Mouse (Mus musculus): Measurements from ENCODE around the gene Stk32b.

Stk32b gene

DNA sequence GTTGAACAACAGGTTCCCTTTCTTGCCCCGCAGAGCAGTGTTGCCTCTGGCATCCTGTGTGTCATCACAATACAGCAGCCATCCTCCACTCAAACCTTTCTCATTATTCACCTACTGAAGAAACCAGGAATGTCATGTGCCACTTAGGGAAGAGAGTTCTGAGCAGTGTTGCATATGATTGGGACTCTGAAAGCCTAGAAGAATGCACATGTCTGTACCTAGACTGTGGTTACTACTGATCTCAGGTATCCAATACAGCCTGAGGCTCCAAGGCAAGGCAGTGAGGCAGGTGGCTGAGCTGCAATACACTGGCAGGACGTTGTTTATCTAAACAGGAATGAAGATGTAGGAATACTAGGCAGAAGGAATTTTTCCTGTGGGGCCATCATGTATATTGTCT is 204.5 kb downstream of the Stk32b start:
- DNase-seq (ENCODE audit: low read depth) = no peak

GRCm38 (mm10) chr5:37506880-37507519 is 210.0 kb downstream of the Stk32b start:
- no peak for DNase-seq (ENCODE audit: low read depth)

GRCm38 (mm10) chr5:37494984-37495476 is 221.9 kb downstream of the Stk32b start:
- no peak for DNase-seq (ENCODE audit: low read depth)

DNA sequence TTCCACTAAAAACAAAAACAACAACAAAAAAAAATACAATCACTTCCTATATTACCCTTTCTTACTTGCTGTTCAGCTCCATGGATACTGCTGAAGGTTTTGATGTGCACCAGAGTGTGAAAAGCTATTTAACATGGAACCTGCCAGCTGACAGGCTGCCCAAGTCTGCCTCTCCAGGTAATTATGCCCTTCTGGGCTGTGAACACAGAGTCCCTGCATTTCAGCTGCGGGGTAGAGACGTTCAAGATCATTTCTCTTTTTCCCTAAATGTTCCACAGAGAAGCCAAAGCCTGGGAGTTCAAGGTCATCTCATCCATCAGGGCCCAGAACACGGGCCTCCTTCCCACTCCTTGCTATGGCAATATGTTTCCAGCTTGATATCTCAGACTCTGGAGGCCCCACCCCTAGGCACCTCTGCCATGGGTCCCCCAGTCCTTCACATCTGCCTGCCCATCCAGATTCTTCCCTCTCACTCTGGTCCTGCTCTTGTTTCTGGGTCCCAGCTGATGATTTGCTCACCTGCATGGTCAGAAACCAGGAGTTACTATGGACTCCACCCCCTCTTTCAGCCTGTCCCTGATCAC is 244.9 kb downstream of the Stk32b start:
- no peak for DNase-seq (ENCODE audit: low read depth)

DNA sequence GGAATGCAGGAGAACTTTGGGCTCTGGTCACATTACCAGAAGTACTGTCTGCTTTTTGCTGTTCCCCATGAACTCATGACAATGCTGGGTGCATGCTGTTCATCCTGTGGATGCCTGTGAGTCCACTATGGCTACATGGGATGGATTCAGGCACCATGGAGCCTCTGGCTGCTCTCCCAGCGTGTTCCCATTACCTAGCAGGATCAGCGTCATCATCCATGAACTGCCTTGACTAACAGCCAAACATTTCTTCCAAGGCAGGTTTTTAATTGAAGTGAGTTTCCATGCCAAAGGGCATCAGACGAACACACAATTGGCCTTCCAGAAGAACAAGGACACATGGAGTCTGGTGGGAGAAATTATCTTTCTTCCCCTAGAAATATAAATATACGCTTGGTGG is 245.4 kb downstream of the Stk32b start:
- no peak for DNase-seq (ENCODE audit: low read depth)

- DNase-seq (ENCODE audit: low read depth) = no peak
These were observed 247.9 kb downstream of the Stk32b start for GRCm38 (mm10) chr5:37469031-37469430.

- no peak for DNase-seq (ENCODE audit: low read depth)
These were observed 249.3 kb downstream of the Stk32b start for GRCm38 (mm10) chr5:37467646-37468045.

- DNase-seq (ENCODE audit: low read depth) = no peak
These were observed 251.5 kb downstream of the Stk32b start for GRCm38 (mm10) chr5:37465461-37465860.

DNA sequence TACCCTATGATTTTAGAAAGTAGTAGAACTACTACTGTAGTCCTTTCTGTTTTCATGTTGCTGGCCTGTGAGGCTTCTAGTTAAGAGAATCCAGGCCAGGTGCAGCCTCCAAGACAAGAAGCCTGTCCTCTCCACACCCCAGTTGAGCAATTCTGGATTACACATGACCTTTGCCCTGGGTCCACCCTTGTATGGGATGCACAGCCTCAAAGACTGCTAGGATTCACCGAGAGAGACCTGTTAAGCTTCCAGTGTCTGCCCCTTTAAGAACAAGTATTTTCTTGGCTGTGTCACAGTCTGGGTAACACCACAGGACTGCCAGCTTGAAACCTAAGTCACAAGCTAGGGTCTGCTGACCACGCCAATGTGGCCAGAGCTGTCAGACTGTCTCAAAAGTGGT is 258.7 kb downstream of the Stk32b start:
- no peak for DNase-seq (ENCODE audit: low read depth)

DNA sequence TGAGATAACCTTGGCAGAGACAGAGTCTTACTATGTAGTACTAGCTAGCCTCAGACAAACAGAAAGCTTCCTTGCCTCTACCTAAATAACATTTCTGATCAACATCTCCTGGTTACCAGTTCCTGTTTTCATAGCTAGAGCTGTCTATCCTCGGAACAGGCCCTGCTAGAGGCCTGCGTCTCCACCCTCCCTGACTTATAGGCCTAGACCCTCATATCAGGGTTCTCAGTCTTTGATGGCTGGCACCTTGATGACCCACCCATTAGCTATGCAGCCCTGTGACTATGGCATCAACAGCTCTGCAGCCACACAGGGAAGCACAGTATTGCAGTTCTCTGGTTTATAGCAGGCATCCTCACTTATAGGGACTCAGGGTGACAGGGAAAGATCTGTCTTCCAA is 259.1 kb downstream of the Stk32b start:
- no peak for DNase-seq (ENCODE audit: low read depth)

- DNase-seq (ENCODE audit: low read depth) = no peak
These were observed 259.8 kb downstream of the Stk32b start for GRCm38 (mm10) chr5:37457191-37457590.

DNA sequence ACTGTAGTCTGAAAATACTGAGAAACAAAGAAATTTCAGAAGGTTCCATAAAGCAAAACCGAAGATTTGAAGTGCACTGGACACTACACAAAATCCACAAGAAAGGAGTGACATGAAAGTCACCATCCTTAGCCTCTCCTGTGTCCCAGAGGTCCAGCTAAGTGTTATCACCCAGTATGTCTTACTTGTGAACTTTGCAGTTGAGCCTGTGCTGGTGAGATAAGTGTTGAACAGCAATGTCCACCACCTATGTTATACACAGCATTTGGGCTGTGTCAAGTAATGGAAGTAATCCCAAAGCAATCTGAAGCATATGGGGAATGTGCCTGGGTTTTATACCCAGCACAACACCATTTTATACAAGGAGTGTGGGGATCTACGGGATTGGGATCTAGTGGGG is 260.4 kb downstream of the Stk32b start:
- no peak for DNase-seq (ENCODE audit: low read depth)

GRCm38 (mm10) chr5:37447546-37447945 is 269.4 kb downstream of the Stk32b start:
- DNase-seq (ENCODE audit: low read depth) = no peak

GRCm38 (mm10) chr5:37442767-37443166 is 274.2 kb downstream of the Stk32b start:
- peak; percentile 5 for DNase-seq (ENCODE audit: low read depth)

DNA sequence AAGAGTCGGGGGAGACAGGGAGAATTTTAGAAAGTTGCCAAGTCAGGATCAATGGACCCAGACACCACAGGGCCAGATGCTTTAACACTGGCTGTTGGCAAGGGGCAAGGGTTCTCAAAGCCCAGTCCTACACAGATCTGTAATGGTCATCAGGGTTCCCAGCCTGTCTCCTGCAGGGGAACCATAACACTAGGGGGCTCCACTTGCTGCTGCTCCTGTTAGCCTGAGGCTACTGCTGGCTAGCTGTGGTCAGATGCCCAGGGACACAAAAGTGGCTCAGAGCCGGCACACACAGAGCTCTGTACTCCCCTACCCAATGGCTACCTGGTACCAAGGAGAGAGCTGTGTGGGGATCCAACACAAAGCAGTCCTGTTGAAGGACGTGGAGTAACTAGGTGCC is 281.6 kb downstream of the Stk32b start:
- DNase-seq (ENCODE audit: low read depth) = no peak

DNA sequence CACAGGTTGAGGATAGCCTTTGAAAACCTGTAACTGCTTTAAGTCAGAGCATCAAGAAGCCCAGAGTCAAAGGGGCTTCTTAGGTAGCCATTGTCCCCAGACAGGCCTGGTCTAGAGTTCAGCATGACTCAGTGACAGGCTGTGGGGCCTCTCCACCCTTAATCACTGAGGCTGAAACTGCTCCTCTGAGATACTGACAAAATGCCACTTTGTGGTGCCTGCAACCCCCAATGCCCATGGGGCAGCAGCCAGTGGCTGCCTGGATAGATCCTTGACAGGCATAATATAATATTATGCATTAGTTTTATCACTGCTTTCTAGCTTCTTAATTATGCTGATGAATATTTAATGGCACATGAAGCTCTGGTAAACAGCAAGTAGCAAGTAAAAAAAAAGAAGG is 289.8 kb downstream of the Stk32b start:
- no peak for DNase-seq (ENCODE audit: low read depth)

DNA sequence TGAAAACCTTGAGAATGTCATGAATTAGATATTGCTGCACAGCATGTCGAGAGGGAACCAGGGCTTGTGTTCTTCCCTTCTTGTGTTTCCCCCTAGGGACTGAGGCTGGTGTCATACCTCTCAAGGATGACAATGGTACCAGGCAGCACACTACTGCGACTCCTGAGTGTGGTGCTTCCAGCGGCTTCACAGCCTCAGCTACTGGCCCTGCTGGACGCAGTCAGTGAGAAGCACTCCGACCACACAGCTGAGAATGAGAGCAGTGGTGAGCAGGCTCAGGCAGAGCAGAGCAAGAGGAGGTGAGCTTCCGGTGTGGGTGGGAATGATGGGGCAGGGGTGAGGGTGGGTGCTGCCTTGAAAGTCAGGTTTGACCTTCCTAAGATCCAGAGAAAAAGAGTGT is 297.9 kb downstream of the Stk32b start:
- no peak for DNase-seq (ENCODE audit: low read depth)
